Mouse (Mus musculus) ES-E14 (cell line): Measurements from ENCODE around the gene Tceal9. TPM values are rescaled to one million over a fixed set of nuclear protein-coding genes. Genes with fewer than 3 reads are reported as not detected.

Source experiments
- DNase-seq: peaks from one replicate; pipeline ENCODE4 v3.0.0-alpha.2; 2013; ENCODE audit warnings: low read depth, low spot score
- H3K27ac ChIP-seq: 2 replicates; pipeline ENCODE4 v1.5.1; 2012; ENCODE audit warnings: low read depth, mild to moderate bottlenecking, low read length, moderate library complexity, mixed read lengths; ENCODE audit not compliant: poor library complexity, insufficient read depth, severe bottlenecking
- H3K36me3 ChIP-seq: 2 replicates; pipeline ENCODE4 v1.6.1; 2012; ENCODE audit warnings: mild to moderate bottlenecking, low read length, moderate library complexity, mixed read lengths; ENCODE audit not compliant: control insufficient read depth, poor library complexity, insufficient read depth, severe bottlenecking
- H3K4me1 ChIP-seq, 2 experiments: fragments of 150-350 bp in 1 of 2; sonication (generic) in 1 of 2; 2 replicates each; pipeline ENCODE4 v1.6.1; 2012; ENCODE audit warnings: low read length in 2 of 2, mild to moderate bottlenecking in 1 of 2, mixed read lengths in 1 of 2; ENCODE audit not compliant: control insufficient read depth in 2 of 2, insufficient read depth in 2 of 2, poor library complexity in 1 of 2
- H3K4me3 ChIP-seq, 2 experiments: fragments of 150-350 bp in 1 of 2; sonication (generic) in 1 of 2; 2 replicates each; pipeline ENCODE4 v1.5.1; 2012; ENCODE audit warnings: low read length in 2 of 2, low read depth in 1 of 2, mild to moderate bottlenecking in 1 of 2, mixed read lengths in 1 of 2; ENCODE audit not compliant: insufficient read depth in 1 of 2, poor library complexity in 1 of 2, severe bottlenecking in 1 of 2
- H3K9ac ChIP-seq: 2 replicates; pipeline ENCODE4 v1.6.1; 2012; ENCODE audit warnings: low read depth, mild to moderate bottlenecking, low read length, mixed read lengths; ENCODE audit not compliant: poor library complexity, insufficient read depth, severe bottlenecking
- H3K9me3 ChIP-seq: fragments of 150-350 bp; sonication (generic); 2 replicates; pipeline ENCODE4 v1.6.1; 2012; ENCODE audit warnings: low read depth, mild to moderate bottlenecking, low read length; ENCODE audit not compliant: control insufficient read depth, insufficient read depth
- CHD2 ChIP-seq: IDR thresholded peaks from 2 replicates; pipeline ENCODE4 v1.6.1; 2014; ENCODE audit warnings: mild to moderate bottlenecking, low read depth, low read length, inconsistent platforms
- HCFC1 ChIP-seq: IDR thresholded peaks from 2 replicates; pipeline ENCODE4 v1.6.1; 2012; ENCODE audit warnings: low read length, inconsistent platforms, borderline replicate concordance; ENCODE audit not compliant: insufficient read depth
- MAFK ChIP-seq: IDR thresholded peaks from 2 replicates; pipeline ENCODE4 v1.6.1; 2014; ENCODE audit warnings: mild to moderate bottlenecking, low read depth, low read length, inconsistent platforms; ENCODE audit not compliant: insufficient read depth
- ZC3H11A ChIP-seq: IDR thresholded peaks from 2 replicates; pipeline ENCODE4 v1.6.1; 2012; ENCODE audit warnings: low read depth, mild to moderate bottlenecking, inconsistent platforms, low read length, borderline replicate concordance
- ZNF384 ChIP-seq: IDR thresholded peaks from 2 replicates; pipeline ENCODE4 v1.6.1; 2012; ENCODE audit warnings: low read depth, low read length, inconsistent platforms
- in situ Hi-C, 2 experiments: fragments of 600-800 bp; cut with MboI; formaldehyde crosslinking; loops; one replicate each; pipeline ENCODE4 v1.15.1; 2025; ENCODE audit warnings: low sequenced_read_pairs in 2 of 2, inconsistent platforms in 1 of 2; ENCODE audit not compliant: unreplicated experiment in 2 of 2
- total RNA-seq: library from RNA; depleted of rRNA; stranded (reverse); fragments of 300-350 nt; gene quantifications from 2 replicates; pipeline ENCODE4 v1.2.3, GENCODE M21; 2012

Gene Tceal9
- total RNA-seq, 1 experiment: 243 TPM

- H3K36me3 ChIP-seq: no peaks in the 10 kb centered on the region
- no peak overlapping the region for H3K27ac ChIP-seq
- H3K9me3 ChIP-seq: no peaks in the 10 kb centered on the region
- in situ Hi-C loops: no loop called here
- H3K4me1 ChIP-seq: no peaks in the 10 kb centered on the region
- no peak overlapping the region for H3K4me3 ChIP-seq
- TF ChIP-seq MAFK: no peak
- no peak for TF ChIP-seq ZC3H11A
- TF ChIP-seq CHD2: no peak
- TF ChIP-seq HCFC1: no peak
- no peak for DNase-seq
- H3K9ac ChIP-seq: no peak overlapping the region
Observed at GRCm38 (mm10) chrX:136223714-136224113, 21.2 kb upstream of the Tceal9 start.

GRCm38 (mm10) chrX:136227768-136228167 lies 17.1 kb upstream of the Tceal9 start:
- in situ Hi-C loops: no loop called here
- TF ChIP-seq HCFC1: no peak
- TF ChIP-seq ZC3H11A: no peak
- no peak for TF ChIP-seq MAFK
- TF ChIP-seq ZNF384: no peak
- no peak for TF ChIP-seq CHD2
- no peaks in the 10 kb centered on the region for H3K4me1 ChIP-seq
- no peak overlapping the region for H3K9ac ChIP-seq
- no peaks in the 10 kb centered on the region for H3K36me3 ChIP-seq
- no peaks in the 10 kb centered on the region for H3K9me3 ChIP-seq
- no peak for DNase-seq
- H3K4me3 ChIP-seq: no peak overlapping the region
- no peak overlapping the region for H3K27ac ChIP-seq

GRCm38 (mm10) chrX:136238118-136238517 lies 6.8 kb upstream of the Tceal9 start:
- TF ChIP-seq CHD2 (no peak), ZC3H11A (no peak), MAFK (no peak), HCFC1 (no peak), ZNF384 (no peak)
- no peaks in the 10 kb centered on the region for H3K9me3 ChIP-seq
- no peak for DNase-seq
- no peak overlapping the region for H3K4me3 ChIP-seq
- H3K4me1 ChIP-seq: no peaks in the 10 kb centered on the region
- H3K27ac ChIP-seq: no peak overlapping the region
- no peaks in the 10 kb centered on the region for H3K36me3 ChIP-seq
- in situ Hi-C loops: no loop called here
- no peak overlapping the region for H3K9ac ChIP-seq

DNA sequence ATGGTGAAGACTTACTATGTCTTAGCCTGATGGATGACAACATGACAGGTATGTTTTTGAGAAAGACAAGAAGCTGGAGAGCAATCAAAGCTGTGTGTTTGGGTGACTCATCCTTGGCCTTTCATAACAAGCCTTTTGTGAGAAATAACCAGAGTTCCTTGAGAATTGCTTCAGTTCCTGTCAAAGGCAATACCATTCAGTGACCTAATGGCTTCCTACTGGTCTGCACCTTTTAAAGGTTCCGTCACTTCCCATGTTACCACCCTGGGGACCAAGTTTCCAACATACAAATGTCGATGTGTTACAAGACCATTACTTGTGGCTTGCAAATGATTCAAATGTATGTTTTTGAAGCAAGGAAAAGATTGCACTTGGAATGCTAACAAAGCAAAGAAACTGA lies 1.7 kb upstream of the Tceal9 start:
- in situ Hi-C loops: no loop called here
- Histone ChIP-seq H3K4me3 (no peak overlapping the region), H3K9ac (no peak overlapping the region), H3K9me3 (no peaks in the 10 kb centered on the region), H3K4me1 (no peaks in the 10 kb centered on the region), H3K27ac (no peak overlapping the region), H3K36me3 (no peaks in the 10 kb centered on the region; the same call in 1 of the 2 replicates)
- TF ChIP-seq CHD2 (no peak), ZNF384 (no peak), HCFC1 (no peak), ZC3H11A (no peak), MAFK (no peak)
- DNase-seq: no peak

GRCm38 (mm10) chrX:136245521-136246071 lies 717 bp downstream of the Tceal9 start:
- peak; percentile 50 for DNase-seq
- no peak for TF ChIP-seq CHD2
- no peak for TF ChIP-seq HCFC1
- no peak for TF ChIP-seq ZC3H11A
- no peak for TF ChIP-seq MAFK
- no peak for TF ChIP-seq ZNF384
- H3K9me3 ChIP-seq: no peaks in the 10 kb centered on the region
- in situ Hi-C loops: no loop called here
- H3K4me3 ChIP-seq: peak overlapping the region; percentile 83
- peak overlapping the region; percentile 53 for H3K27ac ChIP-seq
- no peaks in the 10 kb centered on the region; the same call in 1 of the 2 replicates for H3K36me3 ChIP-seq
- peak overlapping the region; percentile 86 for H3K9ac ChIP-seq
- H3K4me1 ChIP-seq: no peaks in the 10 kb centered on the region
